ENCODE assay signal across 23 mouse cellular contexts in the genomic region with DNA sequence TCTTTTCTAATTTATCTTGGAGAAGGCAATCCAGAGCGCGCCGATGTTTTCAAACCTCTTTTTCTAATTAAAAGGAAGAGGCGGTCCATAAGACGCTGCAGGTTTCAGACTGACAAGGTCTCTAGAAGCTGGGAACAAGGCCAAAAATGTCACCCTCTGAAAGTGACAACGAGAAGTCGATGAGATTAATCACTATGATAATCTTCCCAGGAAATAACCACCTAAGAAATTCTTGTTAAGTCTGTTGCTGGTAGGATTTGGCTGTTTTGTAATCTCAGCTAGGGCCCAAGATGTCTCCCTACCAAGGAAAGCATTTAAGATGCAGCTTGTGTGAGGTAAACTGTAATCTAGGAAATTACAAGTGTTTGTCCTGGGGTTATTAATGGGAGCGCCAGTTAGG. TPM values are rescaled to one million over a fixed set of nuclear protein-coding genes. Genes with fewer than 3 reads are reported as not detected.
DNase-seq lines count a peak whose midpoint lies in the region; ATAC-seq and TF ChIP-seq lines count a peak whose summit lies in the region.
"Had no signal": no experiment of that assay in that cellular context is flagged by ENCODE, and none has a peak within 500 bp of the region (broad histone marks: within the 10 kb centered on the region; RNA-seq: fewer than 3 reads in every experiment).

No protein-coding gene starts in this region.

- H3K9me3 ChIP-seq in embryonic facial prominence, embryonic 14.5 days (ENCODE audit: control insufficient read depth, low read length), result no peaks in the 10 kb centered on the region
- H3K9me3 ChIP-seq in embryonic facial prominence, embryonic 10.5 days, result no peaks in the 10 kb centered on the region
- no peaks in the 10 kb centered on the region for H3K9me3 ChIP-seq in hindbrain, postnatal 0 days (ENCODE audit: low read length)
- H3K9me3 ChIP-seq in hindbrain, embryonic 16.5 days (ENCODE audit: control insufficient read depth, low read length), result no peaks in the 10 kb centered on the region
- H3K9me3 ChIP-seq: embryonic facial prominence, embryonic 15.5 days; forebrain, embryonic 10.5 days; hindbrain, embryonic 13.5 days had no signal

- H3K4me2 ChIP-seq in embryonic facial prominence, embryonic 14.5 days (ENCODE audit: low read depth, low read length), result no peak overlapping the region
- no peak overlapping the region for H3K4me2 ChIP-seq in hindbrain, postnatal 0 days (ENCODE audit: low read depth, low read length)
- no peak overlapping the region for H3K4me2 ChIP-seq in hindbrain, embryonic 16.5 days (ENCODE audit: low read length)
- H3K4me2 ChIP-seq: embryonic facial prominence, embryonic 15.5 days; hindbrain, embryonic 13.5 days had no signal

- H3K36me3 ChIP-seq in embryonic facial prominence, embryonic 14.5 days (ENCODE audit: control insufficient read depth, insufficient read depth, low read length), result no peaks in the 10 kb centered on the region
- no peaks in the 10 kb centered on the region for H3K36me3 ChIP-seq in embryonic facial prominence, embryonic 10.5 days (replicated peaks)
- no peaks in the 10 kb centered on the region for H3K36me3 ChIP-seq in hindbrain, postnatal 0 days (ENCODE audit: insufficient read depth, low read length)
- no peaks in the 10 kb centered on the region for H3K36me3 ChIP-seq in hindbrain, embryonic 16.5 days (ENCODE audit: control insufficient read depth, insufficient read depth, low read length)
- H3K36me3 ChIP-seq: embryonic facial prominence, embryonic 15.5 days; forebrain, embryonic 10.5 days; hindbrain, embryonic 13.5 days had no signal

- no peak for ATAC-seq in embryonic facial prominence, embryonic 14.5 days (ENCODE audit: low read depth)
- ATAC-seq in hindbrain, postnatal 0 days, result no peak
- no peak for ATAC-seq in hindbrain, embryonic 16.5 days

- TF ChIP-seq CTCF in hindbrain, postnatal 0 days (IDR thresholded peaks at IDR 0.05; ENCODE audit: low read depth), result no peak
- TF ChIP-seq CTCF in brain, embryonic 14.5 days (IDR thresholded peaks at IDR 0.05; ENCODE audit: borderline replicate concordance, extremely low read depth, insufficient read depth, insufficient read length), result no peak

- H3K4me3 ChIP-seq in embryonic facial prominence, embryonic 14.5 days (ENCODE audit: low read depth, low read length), result no peak overlapping the region
- no peak overlapping the region for H3K4me3 ChIP-seq in embryonic facial prominence, embryonic 10.5 days
- H3K4me3 ChIP-seq in hindbrain, postnatal 0 days (ENCODE audit: low read length), result no peak overlapping the region
- no peak overlapping the region for H3K4me3 ChIP-seq in hindbrain, embryonic 16.5 days (ENCODE audit: low read length)
- H3K4me3 ChIP-seq: embryonic facial prominence, embryonic 15.5 days; erythroblast, embryonic 14.5 days; forebrain, embryonic 10.5 days; gastrocnemius, adult 2 months; hindbrain, embryonic 13.5 days had no signal

- 66% methylated on average over 8 of the region's 8 CpGs for WGBS in embryonic facial prominence, embryonic 14.5 days
- 81% methylated on average over 8 of the region's 8 CpGs for WGBS in embryonic facial prominence, embryonic 10.5 days
- WGBS in hindbrain, postnatal 0 days, result 62% methylated on average over 8 of the region's 8 CpGs
- WGBS in hindbrain, embryonic 16.5 days, result 61% methylated on average over 8 of the region's 8 CpGs

- no peak overlapping the region for H3K27ac ChIP-seq in embryonic facial prominence, embryonic 14.5 days (replicated peaks; ENCODE audit: low read depth, low read length)
- no peak overlapping the region for H3K27ac ChIP-seq in embryonic facial prominence, embryonic 10.5 days (replicated peaks)
- no peak overlapping the region for H3K27ac ChIP-seq in hindbrain, postnatal 0 days
- no peak overlapping the region for H3K27ac ChIP-seq in hindbrain, embryonic 16.5 days (ENCODE audit: low read depth, low read length)
- H3K27ac ChIP-seq: embryonic facial prominence, embryonic 15.5 days; forebrain, embryonic 10.5 days; gastrocnemius, adult 2 months; hindbrain, embryonic 13.5 days had no signal

- DNase-seq in embryonic facial prominence, embryonic 14.5 days (ENCODE audit: low spot score), result peak; percentile 28
- DNase-seq in embryonic facial prominence, embryonic 10.5 days (ENCODE audit: low spot score), result no peak
- DNase-seq in hindbrain, postnatal 0 days (ENCODE audit: low spot score), result peak; percentile 12
- DNase-seq in 416B (ENCODE audit: low read depth), result peak; percentile 63
- peak; percentile 65 for DNase-seq in brain, embryonic 14.5 days (ENCODE audit: low read depth)
- DNase-seq in right cerebral cortex, postnatal 25 days, result no peak
- DNase-seq: adrenal gland, postnatal 10 days; cerebellum, adult 11-12 months; cerebellum, adult 9-10 months; cerebellum, postnatal 36 days; gastrocnemius, adult 2 months; gastrocnemius, postnatal 36 days; heart, adult 11 months; heart, postnatal 14 days; kidney, adult 2 months had no signal

- no peaks in the 10 kb centered on the region for H3K27me3 ChIP-seq in embryonic facial prominence, embryonic 14.5 days (replicated peaks; ENCODE audit: control insufficient read depth, insufficient read depth, low read length)
- H3K27me3 ChIP-seq in embryonic facial prominence, embryonic 10.5 days (replicated peaks; ENCODE audit: low read depth, poor library complexity, severe bottlenecking), result peaks cover 28% of the 10 kb centered on the region
- H3K27me3 ChIP-seq in hindbrain, postnatal 0 days (ENCODE audit: insufficient read depth, low read length), result no peaks in the 10 kb centered on the region
- H3K27me3 ChIP-seq in hindbrain, embryonic 16.5 days (replicated peaks; ENCODE audit: control insufficient read depth, insufficient read depth, low read length), result no peaks in the 10 kb centered on the region
- H3K27me3 ChIP-seq: embryonic facial prominence, embryonic 15.5 days; hindbrain, embryonic 13.5 days had no signal

- no peaks in the 10 kb centered on the region for H3K4me1 ChIP-seq in embryonic facial prominence, embryonic 14.5 days (ENCODE audit: control insufficient read depth, insufficient read depth, low read length)
- peaks cover 5% of the 10 kb centered on the region for H3K4me1 ChIP-seq in embryonic facial prominence, embryonic 10.5 days
- H3K4me1 ChIP-seq in hindbrain, postnatal 0 days (ENCODE audit: insufficient read depth, low read length), result no peaks in the 10 kb centered on the region; the same call in 1 of the 2 replicates
- H3K4me1 ChIP-seq in hindbrain, embryonic 16.5 days (ENCODE audit: control insufficient read depth, insufficient read depth, low read depth, low read length), result peaks cover 8% of the 10 kb centered on the region

- H3K9ac ChIP-seq in embryonic facial prominence, embryonic 14.5 days (ENCODE audit: low read depth, low read length), result no peak overlapping the region
- no peak overlapping the region for H3K9ac ChIP-seq in hindbrain, postnatal 0 days (replicated peaks; ENCODE audit: low read length)
- H3K9ac ChIP-seq in hindbrain, embryonic 16.5 days (ENCODE audit: low read depth, low read length), result no peak overlapping the region
- H3K9ac ChIP-seq: embryonic facial prominence, embryonic 15.5 days; hindbrain, embryonic 13.5 days had no signal

- no peak for TF ChIP-seq POLR2A in brain, embryonic 14.5 days (IDR thresholded peaks at IDR 0.05; ENCODE audit: borderline replicate concordance, extremely low read depth, insufficient read depth, insufficient read length, poor library complexity, severe bottlenecking)

RNA-seq across cellular contexts. Expression of a gene that starts 17.4 kb away (rescaled TPM):
- polyA plus RNA-seq in embryonic facial prominence, embryonic 14.5 days (2014; fragmentation: Nextera tagmentation; extraction: Ambion mirVana), result 6.9 and 7.2 TPM in 2 replicates
- 10.2 and 11.1 TPM in 2 replicates for polyA plus RNA-seq in embryonic facial prominence, embryonic 10.5 days (2016; fragmentation: Nextera tagmentation; extraction: Ambion mirVana)
- 12.2 and 14.7 TPM in 2 replicates for total RNA-seq in hindbrain, postnatal 0 days (2014; rRNA removed)
- 2.7 and 3.0 TPM in 2 replicates for polyA plus RNA-seq in hindbrain, postnatal 0 days (2015; fragmentation: Nextera tagmentation; extraction: Ambion mirVana)
- 3.1 and 3.9 TPM in 2 replicates for polyA plus RNA-seq in hindbrain, embryonic 16.5 days (2015; fragmentation: Nextera tagmentation; extraction: Ambion mirVana)
- polyA plus RNA-seq in brain, embryonic 14.5 days (2012; rRNA removed), result 9.4 and 9.8 TPM in 2 replicates

RNA-seq across cellular contexts. Expression of a gene that starts 52.7 kb away (rescaled TPM):
- polyA plus RNA-seq in embryonic facial prominence, embryonic 14.5 days (2014; fragmentation: Nextera tagmentation; extraction: Ambion mirVana), result 0.18 and 0.28 TPM in 2 replicates
- 0.09 and 0.15 TPM in 2 replicates for polyA plus RNA-seq in embryonic facial prominence, embryonic 10.5 days (2016; fragmentation: Nextera tagmentation; extraction: Ambion mirVana)
- 8.6 and 10.0 TPM in 2 replicates for total RNA-seq in hindbrain, postnatal 0 days (2014; rRNA removed)
- 5.4 and 5.6 TPM in 2 replicates for polyA plus RNA-seq in hindbrain, postnatal 0 days (2015; fragmentation: Nextera tagmentation; extraction: Ambion mirVana)
- polyA plus RNA-seq in hindbrain, embryonic 16.5 days (2015; fragmentation: Nextera tagmentation; extraction: Ambion mirVana), result 3.5 and 3.9 TPM in 2 replicates
- polyA plus RNA-seq in brain, embryonic 14.5 days (2012; rRNA removed), result 3.2 and 5.9 TPM in 2 replicates
- total RNA-seq: gastrocnemius, postnatal 36 days; hematopoietic stem cell, adult 5-6 weeks had no signal
- polyA plus RNA-seq: C2C12; erythroblast, embryonic 14.5 days; heart, embryonic 14.5 days had no signal

Comparison
In these comparisons a context has a peak if more than half of its experiments do, and no peak if none do; other contexts are left out.
1. DNase-seq: peak in embryonic facial prominence, embryonic 14.5 days (single experiment), hindbrain, postnatal 0 days (single experiment), 416B (single experiment) and brain, embryonic 14.5 days (single experiment); none in embryonic facial prominence, embryonic 10.5 days (single experiment) and right cerebral cortex, postnatal 25 days (single experiment).